Mouse (Mus musculus): ENCODE measurements around the gene Celf5. TPM values are rescaled to one million over a fixed set of nuclear protein-coding genes. Genes with fewer than 3 reads are reported as not detected.

Gene Celf5
- total and polyA plus RNA-seq, 2 experiments from 2014 or later = 0.07 TPM; not detected in 1

- 61% methylated on average over 5 of the region's 5 CpGs for WGBS
- Histone ChIP-seq H3K9ac (replicated peaks; ENCODE audit: low read depth, low read length) (no peak overlapping the region), H3K4me1 (ENCODE audit: control insufficient read depth, insufficient read depth) (no peaks in the 10 kb centered on the region), H3K27me3 (ENCODE audit: control insufficient read depth, insufficient read depth, low read length) (peaks cover 77% of the 10 kb centered on the region), H3K27ac (ENCODE audit: low read depth) (no peak overlapping the region), H3K4me2 (ENCODE audit: low read depth, low read length) (no peak overlapping the region), H3K4me3 (ENCODE audit: low read depth, low read length) (no peak overlapping the region), H3K36me3 (replicated peaks; ENCODE audit: control insufficient read depth, insufficient read depth, low read length) (no peaks in the 10 kb centered on the region), H3K9me3 (replicated peaks; ENCODE audit: control insufficient read depth, low read length) (no peaks in the 10 kb centered on the region)
- DNase-seq (ENCODE audit: low spot score) (no peak), ATAC-seq (ENCODE audit: insufficient read depth, low read depth) (no peak)
- no peak for TF ChIP-seq EP300 (IDR thresholded peaks at IDR 0.05; ENCODE audit: low read depth)
- no peak for TF ChIP-seq CTCF (IDR thresholded peaks at IDR 0.05; ENCODE audit: low read depth)
Measured at GRCm38 (mm10) chr10:81469253-81469652, 13.3 kb downstream of the Celf5 start.

DNA sequence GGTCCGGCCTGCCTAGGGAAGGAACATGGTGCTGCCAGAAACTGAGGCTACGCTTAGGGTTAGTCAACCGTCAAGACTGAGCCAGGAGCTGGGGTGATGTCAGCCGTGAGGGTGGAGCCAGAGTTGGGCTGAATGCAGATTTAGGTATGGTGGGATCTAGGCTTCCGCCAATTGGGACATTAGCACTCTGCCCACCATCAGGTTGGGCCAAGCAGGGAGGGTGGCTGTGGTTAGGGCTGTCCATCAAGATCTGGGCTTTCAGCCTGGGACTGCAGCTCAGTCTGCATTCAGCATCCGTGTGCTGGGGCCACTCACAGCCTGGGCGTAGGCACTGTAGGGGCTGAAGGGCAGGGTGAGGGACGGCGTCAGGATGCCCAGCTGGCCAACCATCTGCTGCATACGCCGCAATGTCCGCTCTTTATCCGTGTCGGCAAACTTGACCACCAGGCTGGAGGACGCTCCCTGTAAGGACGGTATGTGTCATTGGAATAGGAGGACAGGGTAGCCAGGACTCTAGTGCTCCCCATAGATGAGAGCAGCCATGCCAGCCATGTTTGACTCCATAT is 14.8 kb downstream of the Celf5 start:
- H3K36me3 ChIP-seq (replicated peaks; ENCODE audit: control insufficient read depth, insufficient read depth, low read length) = no peaks in the 10 kb centered on the region
- H3K9ac ChIP-seq (replicated peaks; ENCODE audit: low read depth, low read length) = no peak overlapping the region
- no peak overlapping the region for H3K4me2 ChIP-seq (ENCODE audit: low read depth, low read length)
- ATAC-seq (ENCODE audit: insufficient read depth, low read depth) = no peak
- H3K4me3 ChIP-seq (ENCODE audit: low read depth, low read length) = no peak overlapping the region
- TF ChIP-seq EP300 (IDR thresholded peaks at IDR 0.05; ENCODE audit: low read depth) (no peak), CTCF (IDR thresholded peaks at IDR 0.05; ENCODE audit: low read depth) (no peak)
- no peaks in the 10 kb centered on the region for H3K4me1 ChIP-seq (ENCODE audit: control insufficient read depth, insufficient read depth)
- H3K9me3 ChIP-seq (replicated peaks; ENCODE audit: control insufficient read depth, low read length) = no peaks in the 10 kb centered on the region
- DNase-seq (ENCODE audit: low spot score) = no peak
- WGBS = 77% methylated on average over 16 of the region's 16 CpGs
- no peak overlapping the region for H3K27ac ChIP-seq (ENCODE audit: low read depth)
- peaks cover 77% of the 10 kb centered on the region for H3K27me3 ChIP-seq (ENCODE audit: control insufficient read depth, insufficient read depth, low read length)

GRCm38 (mm10) chr10:81466881-81467280 is 15.6 kb downstream of the Celf5 start:
- no peak overlapping the region for H3K4me2 ChIP-seq (ENCODE audit: low read depth, low read length)
- H3K27me3 ChIP-seq (ENCODE audit: control insufficient read depth, insufficient read depth, low read length) = peaks cover 77% of the 10 kb centered on the region
- H3K27ac ChIP-seq (ENCODE audit: low read depth) = no peak overlapping the region
- H3K4me3 ChIP-seq (ENCODE audit: low read depth, low read length) = no peak overlapping the region
- H3K9me3 ChIP-seq (replicated peaks; ENCODE audit: control insufficient read depth, low read length) = no peaks in the 10 kb centered on the region
- H3K9ac ChIP-seq (replicated peaks; ENCODE audit: low read depth, low read length) = no peak overlapping the region
- no peaks in the 10 kb centered on the region for H3K4me1 ChIP-seq (ENCODE audit: control insufficient read depth, insufficient read depth)
- no peak for TF ChIP-seq CTCF (IDR thresholded peaks at IDR 0.05; ENCODE audit: low read depth)
- no peak for TF ChIP-seq EP300 (IDR thresholded peaks at IDR 0.05; ENCODE audit: low read depth)
- DNase-seq (ENCODE audit: low spot score) (no peak), ATAC-seq (ENCODE audit: insufficient read depth, low read depth) (no peak)
- 54% methylated on average over 14 of the region's 14 CpGs for WGBS
- H3K36me3 ChIP-seq (replicated peaks; ENCODE audit: control insufficient read depth, insufficient read depth, low read length) = no peaks in the 10 kb centered on the region

- TF ChIP-seq EP300 (IDR thresholded peaks at IDR 0.05; ENCODE audit: low read depth) (no peak), CTCF (IDR thresholded peaks at IDR 0.05; ENCODE audit: low read depth) (no peak)
- Histone ChIP-seq H3K4me1 (ENCODE audit: control insufficient read depth, insufficient read depth) (no peaks in the 10 kb centered on the region), H3K9ac (replicated peaks; ENCODE audit: low read depth, low read length) (no peak overlapping the region), H3K27me3 (ENCODE audit: control insufficient read depth, insufficient read depth, low read length) (peaks cover 79% of the 10 kb centered on the region), H3K4me3 (ENCODE audit: low read depth, low read length) (no peak overlapping the region), H3K27ac (ENCODE audit: low read depth) (no peak overlapping the region), H3K36me3 (replicated peaks; ENCODE audit: control insufficient read depth, insufficient read depth, low read length) (no peaks in the 10 kb centered on the region), H3K9me3 (replicated peaks; ENCODE audit: control insufficient read depth, low read length) (no peaks in the 10 kb centered on the region), H3K4me2 (ENCODE audit: low read depth, low read length) (no peak overlapping the region)
- 75% methylated on average over 1 of the region's 2 CpGs for WGBS
- ATAC-seq (ENCODE audit: insufficient read depth, low read depth) = no peak
- DNase-seq (ENCODE audit: low spot score) = no peak
Measured at GRCm38 (mm10) chr10:81466066-81466465, 16.4 kb downstream of the Celf5 start.

DNA sequence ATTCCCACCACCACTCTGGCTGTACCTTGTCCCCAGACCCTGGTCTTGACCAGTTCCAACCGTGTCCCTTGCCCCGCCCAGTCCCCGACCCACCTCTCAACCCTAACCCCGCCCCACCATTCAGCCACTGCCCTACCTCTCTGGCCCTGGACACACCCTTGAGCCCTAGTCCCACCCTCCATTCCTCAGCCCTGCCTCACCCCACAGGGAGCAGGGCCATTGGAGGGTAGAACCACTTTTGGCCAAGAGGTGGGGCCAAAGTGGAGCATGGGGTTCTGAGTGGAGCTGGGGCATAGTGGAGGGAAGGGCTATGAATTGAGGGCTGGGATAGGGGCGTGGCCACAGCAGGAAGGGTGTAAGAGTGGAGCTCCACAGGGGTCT is 17.3 kb downstream of the Celf5 start:
- Histone ChIP-seq H3K4me2 (ENCODE audit: low read depth, low read length) (no peak overlapping the region), H3K27ac (ENCODE audit: low read depth) (no peak overlapping the region), H3K36me3 (replicated peaks; ENCODE audit: control insufficient read depth, insufficient read depth, low read length) (no peaks in the 10 kb centered on the region), H3K9ac (replicated peaks; ENCODE audit: low read depth, low read length) (no peak overlapping the region), H3K4me1 (ENCODE audit: control insufficient read depth, insufficient read depth) (no peaks in the 10 kb centered on the region), H3K27me3 (ENCODE audit: control insufficient read depth, insufficient read depth, low read length) (peaks cover 80% of the 10 kb centered on the region), H3K4me3 (ENCODE audit: low read depth, low read length) (no peak overlapping the region), H3K9me3 (replicated peaks; ENCODE audit: control insufficient read depth, low read length) (no peaks in the 10 kb centered on the region)
- 5% methylated on average over 5 of the region's 5 CpGs for WGBS
- TF ChIP-seq EP300 (IDR thresholded peaks at IDR 0.05; ENCODE audit: low read depth) = no peak
- no peak for TF ChIP-seq CTCF (IDR thresholded peaks at IDR 0.05; ENCODE audit: low read depth)
- DNase-seq (ENCODE audit: low spot score) (no peak), ATAC-seq (ENCODE audit: insufficient read depth, low read depth) (no peak)
